Mouse (Mus musculus) retina, postnatal 7 days (tissue): ENCODE results near the gene Nectin2.

ENCODE experiments used
- DNase-seq: peaks from one replicate; pipeline ENCODE4 v3.0.0-alpha.2; 2012; ENCODE audit warnings: low read depth, low spot score

The Nectin2 gene

GRCm38 (mm10) chr7:19769434-19770374, 19.4 kb upstream of the Nectin2 start:
- no peak for DNase-seq

DNA sequence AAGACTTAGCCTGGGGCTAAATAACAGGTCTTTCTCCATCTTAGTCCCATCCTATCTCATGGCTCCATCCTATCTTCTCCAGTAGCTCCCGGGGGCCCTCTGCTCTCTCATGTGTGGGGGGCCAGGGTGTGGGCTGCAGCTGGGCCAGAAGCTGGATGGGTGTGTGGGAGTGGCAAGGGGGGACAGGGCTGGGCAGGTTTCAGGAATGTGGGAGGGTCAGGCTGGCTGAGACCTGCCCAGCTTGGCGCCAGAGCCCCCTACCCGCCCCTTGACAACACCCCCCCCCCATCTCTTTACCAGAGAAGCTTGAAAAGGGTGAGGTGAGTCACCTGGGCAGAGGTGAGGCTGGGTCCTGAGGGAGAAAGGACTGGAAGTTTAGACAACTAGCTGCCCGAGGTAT, 18.7 kb upstream of the Nectin2 start:
- no peak for DNase-seq

- DNase-seq: no peak
These were observed 18.0 kb upstream of the Nectin2 start for GRCm38 (mm10) chr7:19768251-19768650.

GRCm38 (mm10) chr7:19764581-19764980, 14.3 kb upstream of the Nectin2 start:
- DNase-seq: no peak

DNA sequence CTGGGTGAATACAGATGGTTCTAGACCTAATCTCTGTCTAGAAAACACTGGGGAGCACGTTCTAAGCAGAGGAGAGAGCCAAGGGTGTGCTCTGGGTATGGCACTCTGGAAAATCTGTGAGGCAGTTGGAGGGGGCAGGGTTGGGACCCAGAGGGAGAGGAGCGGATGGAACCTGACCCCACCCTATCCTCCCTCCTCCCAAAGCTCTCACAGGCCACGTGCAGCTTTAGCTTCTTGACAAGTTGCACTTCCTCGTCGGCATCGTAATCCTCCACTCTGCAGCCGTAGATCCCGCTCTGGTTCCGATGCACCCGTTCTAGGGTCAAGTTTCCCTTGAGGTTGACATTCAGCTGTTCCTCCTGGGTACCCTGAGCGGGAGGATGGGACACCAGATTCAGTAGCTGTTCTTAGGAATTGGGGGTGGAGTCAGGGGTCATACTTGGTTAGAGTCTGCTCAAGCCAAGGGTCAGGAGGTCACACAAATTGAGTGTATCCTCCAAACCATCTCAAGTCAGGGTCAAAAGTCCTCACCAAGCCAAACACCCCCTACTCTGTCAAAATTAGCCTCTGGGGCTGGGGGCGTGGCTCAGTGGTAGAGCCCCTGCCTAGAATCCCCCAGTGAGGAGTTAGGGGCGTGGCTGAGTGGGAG, 13.7 kb upstream of the Nectin2 start:
- no peak for DNase-seq

GRCm38 (mm10) chr7:19762283-19762682, 12.0 kb upstream of the Nectin2 start:
- DNase-seq: no peak

DNA sequence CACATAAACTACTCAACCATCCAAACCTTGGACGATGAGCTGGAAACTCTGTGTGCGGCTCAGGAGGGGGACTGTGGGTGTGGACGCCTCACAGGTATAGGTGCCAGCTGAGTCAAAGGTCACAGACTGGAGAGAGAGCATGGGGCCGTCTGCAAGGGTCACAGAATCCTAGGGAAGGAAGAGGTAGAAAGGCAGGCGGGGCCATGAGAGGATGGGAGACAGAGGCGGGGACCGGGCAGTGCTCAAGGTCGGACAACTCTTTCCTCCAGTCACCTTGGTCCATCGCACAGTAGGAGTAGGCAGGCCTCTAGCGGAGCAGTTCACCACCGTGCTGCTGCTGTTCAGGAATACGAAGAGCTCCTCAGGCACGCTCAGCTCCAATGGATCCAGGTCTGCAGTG, 9.7 kb upstream of the Nectin2 start:
- DNase-seq: no peak

GRCm38 (mm10) chr7:19758623-19759022, 8.3 kb upstream of the Nectin2 start:
- no peak for DNase-seq

GRCm38 (mm10) chr7:19755851-19756786, 5.8 kb upstream of the Nectin2 start:
- DNase-seq: no peak

DNA sequence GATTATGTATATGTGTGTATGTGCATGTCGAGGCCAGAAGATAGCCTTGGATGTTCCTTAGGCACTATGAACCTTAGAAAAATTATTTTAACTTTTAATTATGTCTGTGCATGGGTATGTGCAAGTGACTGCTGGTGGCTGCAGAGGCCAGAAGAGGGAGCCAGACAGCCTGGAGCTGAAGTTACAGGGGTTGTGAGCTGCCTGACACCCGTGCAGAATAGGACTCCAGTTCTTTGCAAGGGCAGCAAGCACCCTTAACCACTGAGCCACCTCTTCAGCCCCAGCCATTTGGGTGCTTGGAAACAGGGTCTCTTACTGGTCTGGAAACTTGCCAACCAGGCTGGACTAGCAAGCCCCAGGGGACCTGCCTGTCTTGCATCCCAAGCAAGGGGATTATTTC, 4.7 kb upstream of the Nectin2 start:
- no peak for DNase-seq

GRCm38 (mm10) chr7:19754065-19754464, 3.8 kb upstream of the Nectin2 start:
- no peak for DNase-seq

GRCm38 (mm10) chr7:19753587-19753986, 3.3 kb upstream of the Nectin2 start:
- no peak for DNase-seq

DNA sequence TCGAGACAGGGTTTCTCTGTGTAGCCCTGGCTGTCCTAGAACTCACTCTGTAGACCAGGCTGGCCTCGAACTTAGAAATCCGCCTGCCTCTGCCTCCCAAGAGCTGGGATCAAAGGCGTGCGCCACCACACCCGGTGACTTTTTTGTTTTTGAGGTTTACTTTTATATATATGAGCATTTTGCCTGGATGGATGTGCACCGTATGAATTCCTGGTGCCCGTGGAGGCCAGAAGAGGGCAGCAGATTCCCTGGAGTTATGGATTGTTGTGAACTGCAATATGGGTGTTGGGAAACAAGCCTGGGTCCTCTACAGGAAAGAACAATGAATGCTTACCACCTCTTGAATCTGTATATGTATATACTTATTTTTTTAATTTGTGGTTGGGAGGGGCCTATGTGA, 2.4 kb upstream of the Nectin2 start:
- no peak for DNase-seq

- DNase-seq: no peak
These were observed 744 bp upstream of the Nectin2 start for GRCm38 (mm10) chr7:19751070-19751383.

GRCm38 (mm10) chr7:19749389-19750216, 680 bp downstream of the Nectin2 start:
- peak; percentile 96 for DNase-seq

DNA sequence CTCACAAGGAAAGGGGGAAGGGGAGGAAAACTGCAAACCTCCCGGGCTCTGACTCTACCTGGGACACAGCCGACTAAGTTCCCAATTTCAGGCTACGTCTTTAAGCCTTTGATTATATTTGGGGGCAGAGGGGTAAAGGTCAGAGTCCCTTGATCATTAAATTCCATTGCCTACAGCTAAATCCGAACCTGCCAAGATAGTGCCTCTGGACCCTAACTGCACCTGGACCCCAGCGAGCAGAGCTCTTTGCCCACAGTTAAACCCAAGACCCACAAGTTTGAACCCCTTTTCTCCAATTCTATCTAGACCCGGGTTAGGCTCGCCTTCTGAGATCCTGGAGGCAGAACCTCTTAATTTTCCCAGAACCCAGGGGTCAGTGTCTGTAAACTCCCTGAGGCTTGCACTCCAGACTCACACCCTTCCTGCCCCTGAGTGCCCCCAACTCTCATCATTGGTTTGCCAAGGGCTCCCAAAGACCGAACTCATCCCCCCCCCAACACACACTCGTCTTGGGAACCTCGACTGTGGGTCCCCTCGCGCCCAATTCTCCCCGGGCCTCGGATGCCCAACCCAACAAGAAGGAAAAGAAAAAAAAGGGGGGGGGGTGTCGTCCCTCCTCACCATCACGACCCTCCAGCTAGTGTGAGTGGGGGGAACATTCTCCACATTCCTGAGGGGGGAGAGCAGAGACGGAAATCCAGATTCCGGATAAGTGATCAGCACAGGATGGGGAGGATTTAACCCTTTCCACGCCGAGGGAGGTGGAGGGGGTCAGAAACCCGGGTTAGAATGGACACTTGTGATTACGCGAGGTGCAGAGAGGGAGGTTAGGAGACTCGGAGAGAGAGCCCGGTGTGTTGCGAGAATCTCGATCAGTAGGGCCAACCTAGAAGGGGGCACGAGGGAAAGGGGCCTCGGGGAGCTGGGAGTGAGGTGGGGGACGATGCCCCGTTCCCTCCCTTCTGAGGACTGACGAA, 1.8 kb downstream of the Nectin2 start:
- peak; percentile 20 for DNase-seq

DNA sequence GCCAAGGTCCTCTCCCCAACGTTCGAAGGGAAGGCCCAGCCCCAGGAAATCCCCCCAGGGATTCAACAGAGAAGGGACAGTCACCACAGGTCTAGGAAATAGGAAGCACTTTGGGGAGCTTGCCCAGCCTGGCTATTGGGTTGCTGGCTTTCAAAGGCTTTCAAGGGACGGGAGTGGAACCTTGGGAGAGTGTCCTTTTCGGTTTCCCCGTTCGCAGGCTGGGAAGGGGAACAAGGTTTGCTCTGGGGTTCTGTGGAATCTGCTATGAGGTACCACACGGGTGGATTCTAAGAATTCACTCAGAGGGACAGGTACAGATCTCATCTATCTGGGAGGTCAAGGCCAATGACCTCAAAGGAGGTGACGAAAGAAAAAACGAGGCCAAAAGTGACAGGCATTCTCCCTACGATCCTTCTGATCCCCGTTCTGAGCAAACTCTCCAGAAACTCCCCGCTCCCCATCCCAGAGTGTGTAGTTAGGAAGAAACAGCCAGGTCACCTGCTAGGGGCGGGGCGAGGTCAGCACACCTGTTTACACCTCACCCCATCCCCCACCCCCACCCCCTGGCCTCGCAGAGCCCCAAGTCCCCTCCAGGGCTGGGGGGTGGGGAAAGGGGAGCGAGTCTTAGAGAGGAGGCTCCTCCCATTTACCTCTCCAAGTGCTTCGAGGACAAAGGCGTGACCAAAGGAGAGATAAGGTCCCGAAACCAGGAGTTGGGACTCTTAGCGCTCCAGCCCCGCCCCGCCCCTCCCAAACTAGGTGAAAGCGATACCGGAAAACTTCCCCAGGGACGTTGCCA, 2.7 kb downstream of the Nectin2 start:
- DNase-seq: no peak

GRCm38 (mm10) chr7:19746426-19747201, 3.7 kb downstream of the Nectin2 start:
- DNase-seq: peak; percentile 28
